Mouse (Mus musculus): ENCODE data around the gene Mast4. TPM values are rescaled to one million over a fixed set of nuclear protein-coding genes. Genes with fewer than 3 reads are reported as not detected.
A peak's percentile ranks its signal among the peaks of the same experiment; 100 is the strongest.

The Mast4 gene
- total and polyA plus RNA-seq, 3 experiments, result 2.7 to 7.0 TPM; not detected in 1

DNA sequence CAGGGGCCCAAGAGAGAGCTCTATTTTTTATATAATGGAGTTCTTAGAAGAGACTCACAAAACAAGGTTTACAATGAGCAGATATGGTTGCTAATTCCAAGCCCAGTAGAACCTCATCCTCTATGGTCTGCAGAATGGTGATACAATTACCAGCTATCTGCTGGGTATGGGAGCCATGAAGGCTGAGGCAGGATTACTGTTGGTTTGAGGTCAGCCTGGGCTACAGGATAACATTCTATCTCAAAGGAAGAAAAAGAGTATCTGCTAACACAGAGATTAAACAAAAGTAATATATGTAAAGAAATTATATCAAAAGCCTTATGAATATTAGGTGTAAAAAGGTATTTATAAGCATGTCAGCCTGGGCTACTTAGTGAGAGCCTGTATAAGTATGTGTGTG lies 467.5 kb downstream of the Mast4 start:
- peaks cover 39 to 41% of the 10 kb centered on the region in 2 experiments for H3K4me1 ChIP-seq (ENCODE audit: control insufficient read depth in 1 of 2, insufficient read depth in 2 of 2, low read length in 2 of 2)
- H3K27ac ChIP-seq (ENCODE audit: control insufficient read depth, low read depth, low read length), result peak overlapping the region; percentile 96

DNA sequence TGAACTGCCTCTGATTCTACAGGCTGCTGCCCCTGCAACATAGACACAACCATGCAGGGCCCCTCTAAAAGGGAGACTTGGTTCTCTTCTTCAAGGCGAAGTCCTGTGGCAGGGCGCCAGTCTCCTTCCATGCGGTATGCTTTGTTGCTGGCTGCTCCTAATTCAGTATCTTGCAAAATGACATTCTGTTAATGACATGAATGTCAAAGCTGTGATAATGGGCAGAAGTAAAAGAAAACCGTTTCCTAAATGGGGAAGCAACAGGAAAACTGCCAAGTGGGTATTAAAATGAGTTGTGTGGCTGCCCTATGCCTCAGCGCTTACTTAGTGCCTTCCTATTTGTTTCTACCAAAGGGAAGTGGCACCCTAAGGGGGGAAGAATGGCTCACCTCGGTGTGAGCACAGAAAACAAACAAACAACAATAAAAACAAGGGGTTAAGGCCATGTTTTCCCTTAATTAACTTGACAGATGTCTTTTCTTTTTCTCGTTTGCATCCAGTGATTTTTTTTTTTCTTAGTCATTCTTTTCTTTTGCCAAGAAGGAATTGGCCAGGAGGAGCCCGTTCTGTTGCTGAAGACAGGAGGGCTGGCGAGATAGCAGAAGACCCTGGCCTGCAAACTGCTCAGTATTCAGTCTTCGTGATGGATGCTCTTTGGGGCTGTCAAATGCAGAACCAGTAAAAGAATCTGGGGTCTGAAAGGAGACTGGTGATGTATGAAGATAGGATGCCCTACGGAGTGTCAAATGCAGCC lies 468.1 kb downstream of the Mast4 start:
- peak; percentile 85 for DNase-seq (ENCODE audit: low read depth, low spot score)
- Histone ChIP-seq H3K9ac (ENCODE audit: control insufficient read depth, low read depth, low read length, poor library complexity, severe bottlenecking) (peak overlapping the region; percentile 64), H3K36me3 (ENCODE audit: control insufficient read depth in 1 of 2, insufficient read depth in 2 of 2, low read length in 2 of 2) (peaks cover 0 to 44% of the 10 kb centered on the region in 2 experiments; a peak in 2 of 4 replicates), H3K9me3 (replicated peaks; ENCODE audit: insufficient read depth, low read length) (no peaks in the 10 kb centered on the region), H3K4me1 (ENCODE audit: control insufficient read depth in 1 of 2, insufficient read depth in 2 of 2, low read length in 2 of 2) (peaks cover 41% of the 10 kb centered on the region in 2 experiments), H3K27me3 (ENCODE audit: control insufficient read depth in 1 of 2, insufficient read depth in 2 of 2, low read length in 2 of 2) (no peaks in the 10 kb centered on the region), H3K79me2 (ENCODE audit: control insufficient read depth, insufficient read depth, low read length, poor library complexity) (peaks cover 4% of the 10 kb centered on the region), H3K4me3 (ENCODE audit: control insufficient read depth in 1 of 2, insufficient read depth in 1 of 2, low read depth in 2 of 2, low read length in 2 of 2) (peak overlapping the region; percentile 15 to 29), H3K27ac (ENCODE audit: control insufficient read depth, low read depth, low read length) (peak overlapping the region; percentile 96)
- TF ChIP-seq GABPA (IDR thresholded peaks at IDR 0.05; ENCODE audit: low read depth, low read length), result no peak
- peak; percentile 20; the same call in 1 of the 2 replicates for TF ChIP-seq ELF1 (IDR thresholded peaks at IDR 0.05; ENCODE audit: low read depth, low read length)
- TF ChIP-seq GATA1 (IDR thresholded peaks at IDR 0.05; ENCODE audit: low read depth, low read length), result peak; percentile 34; the same call in 1 of the 2 replicates
- peak; percentile 84 for TF ChIP-seq MYB (IDR thresholded peaks at IDR 0.05; ENCODE audit: low read depth, low read length)
- peak; percentile 83 for TF ChIP-seq MAX (IDR thresholded peaks at IDR 0.05; ENCODE audit: low read length)
- TF ChIP-seq SIN3A (IDR thresholded peaks at IDR 0.05; ENCODE audit: low read length), result peak; percentile 68
- peak; percentile 66 for TF ChIP-seq TCF12 (IDR thresholded peaks at IDR 0.05; ENCODE audit: low read depth, low read length)
- no peak for TF ChIP-seq USF1 (IDR thresholded peaks at IDR 0.05; ENCODE audit: low read depth, low read length)
- no peak for TF ChIP-seq ZMIZ1 (IDR thresholded peaks at IDR 0.05; ENCODE audit: low read depth, low read length)
- no peak for TF ChIP-seq ZC3H11A (IDR thresholded peaks at IDR 0.05; ENCODE audit: low read depth, low read length)
- TF ChIP-seq JUND (IDR thresholded peaks at IDR 0.05; ENCODE audit: low read depth, low read length), result no peak
- peak; percentile 42; the same call in 1 of the 2 replicates for TF ChIP-seq RCOR1 (IDR thresholded peaks at IDR 0.05; ENCODE audit: low read depth, low read length)
- TF ChIP-seq TBP (IDR thresholded peaks at IDR 0.05; ENCODE audit: low read depth, low read length), result peak; percentile 47; the same call in 1 of the 2 replicates
- no peak for TF ChIP-seq UBTF (IDR thresholded peaks at IDR 0.05; ENCODE audit: borderline replicate concordance, insufficient read depth, low read depth, low read length)
- TF ChIP-seq ETS1 (IDR thresholded peaks at IDR 0.05; ENCODE audit: low read depth, low read length), result peak; percentile 82
- TF ChIP-seq MAZ (IDR thresholded peaks at IDR 0.05; ENCODE audit: low read depth, low read length), result 0 out of 2 replicates have a peak, but pooled peaks have one; percentile 23
- TF ChIP-seq RAD21 (IDR thresholded peaks at IDR 0.05; ENCODE audit: low read depth, low read length), result no peak
- TF ChIP-seq POLR2AphosphoS2 (IDR thresholded peaks at IDR 0.05; ENCODE audit: low read length), result no peak
- peak; percentile 78; the same call in 1 of the 2 replicates for TF ChIP-seq MYC (IDR thresholded peaks at IDR 0.05; ENCODE audit: low read depth, low read length)
- TF ChIP-seq EP300 (IDR thresholded peaks at IDR 0.05; ENCODE audit: low read depth in 1 of 2, low read length in 2 of 2), result peak; percentile 83 to 89
- peak in 1 of 2 experiments; percentile 28; a peak in 1 of 4 replicates for TF ChIP-seq POLR2A (IDR thresholded peaks at IDR 0.05; ENCODE audit: control insufficient read depth in 1 of 2, insufficient read depth in 1 of 2, low read depth in 1 of 2, low read length in 2 of 2, poor library complexity in 1 of 2)

More for the DNA sequence above, 467.5 kb downstream of the Mast4 start:
- Histone ChIP-seq H3K79me2 (ENCODE audit: control insufficient read depth, insufficient read depth, low read length, poor library complexity) (peaks cover 4% of the 10 kb centered on the region), H3K4me3 (ENCODE audit: control insufficient read depth in 1 of 2, insufficient read depth in 1 of 2, low read depth in 2 of 2, low read length in 2 of 2) (no peak overlapping the region), H3K9ac (ENCODE audit: control insufficient read depth, low read depth, low read length, poor library complexity, severe bottlenecking) (no peak overlapping the region), H3K27me3 (ENCODE audit: control insufficient read depth in 1 of 2, insufficient read depth in 2 of 2, low read length in 2 of 2) (no peaks in the 10 kb centered on the region), H3K9me3 (replicated peaks; ENCODE audit: insufficient read depth, low read length) (no peaks in the 10 kb centered on the region), H3K36me3 (ENCODE audit: control insufficient read depth in 1 of 2, insufficient read depth in 2 of 2, low read length in 2 of 2) (peaks cover 0 to 44% of the 10 kb centered on the region in 2 experiments; a peak in 2 of 4 replicates)
- DNase-seq (ENCODE audit: low read depth, low spot score), result peak; percentile 61
- TF ChIP-seq MAX (IDR thresholded peaks at IDR 0.05; ENCODE audit: low read length), result no peak
- TF ChIP-seq ZNF384 (IDR thresholded peaks at IDR 0.05; ENCODE audit: low read depth, low read length), result no peak
- peak; percentile 85 to 95 for TF ChIP-seq EP300 (IDR thresholded peaks at IDR 0.05; ENCODE audit: low read depth in 1 of 2, low read length in 2 of 2)
- no peak for TF ChIP-seq SIN3A (IDR thresholded peaks at IDR 0.05; ENCODE audit: low read length)
- TF ChIP-seq HCFC1 (IDR thresholded peaks at IDR 0.05; ENCODE audit: low read depth, low read length), result no peak
- TF ChIP-seq NELFE (IDR thresholded peaks at IDR 0.05; ENCODE audit: low read depth, low read length), result no peak
- TF ChIP-seq KAT2A (conservative IDR thresholded peaks at IDR 0.05; ENCODE audit: low read depth, low read length), result no peak
- TF ChIP-seq USF1 (IDR thresholded peaks at IDR 0.05; ENCODE audit: low read depth, low read length), result no peak
- no peak for TF ChIP-seq CHD2 (IDR thresholded peaks at IDR 0.05; ENCODE audit: low read length)
- TF ChIP-seq RAD21 (IDR thresholded peaks at IDR 0.05; ENCODE audit: low read depth, low read length), result no peak
- TF ChIP-seq MYC (IDR thresholded peaks at IDR 0.05; ENCODE audit: low read depth, low read length), result no peak
- no peak for TF ChIP-seq POLR2AphosphoS2 (IDR thresholded peaks at IDR 0.05; ENCODE audit: low read length)
- TF ChIP-seq TCF12 (IDR thresholded peaks at IDR 0.05; ENCODE audit: low read depth, low read length), result peak; percentile 92
- TF ChIP-seq ETS1 (IDR thresholded peaks at IDR 0.05; ENCODE audit: low read depth, low read length), result peak; percentile 14; the same call in 1 of the 2 replicates
- peak; percentile 38; the same call in 1 of the 2 replicates for TF ChIP-seq RCOR1 (IDR thresholded peaks at IDR 0.05; ENCODE audit: low read depth, low read length)
- TF ChIP-seq CTCF (IDR thresholded peaks at IDR 0.05 in 2 of 3, conservative IDR thresholded peaks at IDR 0.05 in 1 of 3; ENCODE audit: control insufficient read depth in 1 of 3, insufficient read depth in 1 of 3, low read depth in 2 of 3, low read length in 3 of 3, poor library complexity in 1 of 3, severe bottlenecking in 1 of 3), result no peak
- no peak for TF ChIP-seq MEF2A (IDR thresholded peaks at IDR 0.05; ENCODE audit: extremely low read depth, insufficient replicate concordance, low read depth, low read length, poor library complexity, severe bottlenecking)
- no peak for TF ChIP-seq GABPA (IDR thresholded peaks at IDR 0.05; ENCODE audit: low read depth, low read length)
- TF ChIP-seq MYB (IDR thresholded peaks at IDR 0.05; ENCODE audit: low read depth, low read length), result peak; percentile 75
- TF ChIP-seq USF2 (IDR thresholded peaks at IDR 0.05; ENCODE audit: borderline replicate concordance in 1 of 2, insufficient read depth in 1 of 2, low read depth in 1 of 2, low read length in 2 of 2), result no peak
- peak; percentile 74 for TF ChIP-seq GATA1 (IDR thresholded peaks at IDR 0.05; ENCODE audit: low read depth, low read length)
- TF ChIP-seq POLR2A (IDR thresholded peaks at IDR 0.05; ENCODE audit: control insufficient read depth in 1 of 2, insufficient read depth in 1 of 2, low read depth in 1 of 2, low read length in 2 of 2, poor library complexity in 1 of 2), result no peak
- peak; percentile 72 for TF ChIP-seq TAL1 (IDR thresholded peaks at IDR 0.05; ENCODE audit: low read length)
- no peak for TF ChIP-seq MAFK (IDR thresholded peaks at IDR 0.05; ENCODE audit: borderline replicate concordance, low read depth, low read length)

All from MEL (cell line).